Comparison of ENCODE assay signal across 9 mouse cellular contexts in genomic region chr9:122018782-122019395, GRCm38 (mm10). TPM values are rescaled to one million over a fixed set of nuclear protein-coding genes. Genes with fewer than 3 reads are reported as not detected.
DNase-seq lines count a peak whose midpoint lies in the region; ATAC-seq and TF ChIP-seq lines count a peak whose summit lies in the region.
"Had no signal": no experiment of that assay in that cellular context is flagged by ENCODE, and none has a peak within 500 bp of the region (broad histone marks: within the 10 kb centered on the region; RNA-seq: fewer than 3 reads in every experiment).

No protein-coding gene starts in this region.

- peak; percentile 57; the same call in 1 of the 2 replicates for ATAC-seq in heart, postnatal 0 days (ENCODE audit: insufficient read depth, low read depth)
- ATAC-seq in midbrain, embryonic 11.5 days (ENCODE audit: low FRiP score) = peak; percentile 81
- peak; percentile 71 for ATAC-seq in stomach, postnatal 0 days (ENCODE audit: low FRiP score, low TSS enrichment)

- no peak for TF ChIP-seq POLR2A in brain, embryonic 14.5 days (IDR thresholded peaks at IDR 0.05; ENCODE audit: borderline replicate concordance, extremely low read depth, insufficient read depth, insufficient read length, poor library complexity, severe bottlenecking)

- H3K27ac ChIP-seq in forebrain, embryonic 10.5 days = peak overlapping the region; percentile 53; the same call in 1 of the 2 replicates
- H3K27ac ChIP-seq in heart, postnatal 0 days (ENCODE audit: low read depth) = no peak overlapping the region
- H3K27ac ChIP-seq in midbrain, embryonic 11.5 days (ENCODE audit: low read depth, low read length) = no peak overlapping the region
- H3K27ac ChIP-seq in stomach, postnatal 0 days (replicated peaks) = no peak overlapping the region
- H3K27ac ChIP-seq: liver, embryonic 15.5 days had no signal

- H3K27me3 ChIP-seq in forebrain, embryonic 10.5 days (ENCODE audit: poor library complexity, severe bottlenecking) = peaks cover 10% of the 10 kb centered on the region; the same call in 1 of the 2 replicates
- H3K27me3 ChIP-seq in heart, postnatal 0 days (ENCODE audit: control insufficient read depth, insufficient read depth, low read length) = no peaks in the 10 kb centered on the region
- no peaks in the 10 kb centered on the region for H3K27me3 ChIP-seq in midbrain, embryonic 11.5 days (ENCODE audit: control insufficient read depth, insufficient read depth, low read length)
- no peaks in the 10 kb centered on the region for H3K27me3 ChIP-seq in stomach, postnatal 0 days (ENCODE audit: control insufficient read depth, insufficient read depth, low read length)
- H3K27me3 ChIP-seq: liver, embryonic 15.5 days had no signal

- no peaks in the 10 kb centered on the region for H3K9me3 ChIP-seq in forebrain, embryonic 10.5 days
- H3K9me3 ChIP-seq in heart, postnatal 0 days (replicated peaks; ENCODE audit: control insufficient read depth, low read length) = no peaks in the 10 kb centered on the region
- no peaks in the 10 kb centered on the region for H3K9me3 ChIP-seq in midbrain, embryonic 11.5 days (ENCODE audit: control insufficient read depth, low read length)
- H3K9me3 ChIP-seq in stomach, postnatal 0 days (ENCODE audit: control insufficient read depth, low read length) = no peaks in the 10 kb centered on the region
- H3K9me3 ChIP-seq: liver, embryonic 15.5 days had no signal

- 22% methylated on average over 8 of the region's 8 CpGs for WGBS in forebrain, embryonic 10.5 days
- WGBS in heart, postnatal 0 days = 15% methylated on average over 8 of the region's 8 CpGs
- WGBS in midbrain, embryonic 11.5 days = 11% methylated on average over 8 of the region's 8 CpGs
- 9% methylated on average over 8 of the region's 8 CpGs for WGBS in stomach, postnatal 0 days

- H3K9ac ChIP-seq in heart, postnatal 0 days (replicated peaks; ENCODE audit: low read depth, low read length) = no peak overlapping the region
- H3K9ac ChIP-seq in midbrain, embryonic 11.5 days (ENCODE audit: low read length) = no peak overlapping the region
- H3K9ac ChIP-seq in stomach, postnatal 0 days (ENCODE audit: low read length) = no peak overlapping the region
- H3K9ac ChIP-seq: liver, embryonic 15.5 days had no signal

- H3K4me1 ChIP-seq in forebrain, embryonic 10.5 days = peaks cover 30% of the 10 kb centered on the region
- H3K4me1 ChIP-seq in heart, postnatal 0 days (ENCODE audit: control insufficient read depth, insufficient read depth) = peaks cover 12% of the 10 kb centered on the region
- peaks cover 8% of the 10 kb centered on the region; the same call in 1 of the 2 replicates for H3K4me1 ChIP-seq in midbrain, embryonic 11.5 days (ENCODE audit: control insufficient read depth, insufficient read depth, low read length)
- H3K4me1 ChIP-seq in stomach, postnatal 0 days (replicated peaks; ENCODE audit: control insufficient read depth, insufficient read depth) = no peaks in the 10 kb centered on the region
- H3K4me1 ChIP-seq: liver, embryonic 15.5 days had no signal

- no peaks in the 10 kb centered on the region for H3K36me3 ChIP-seq in forebrain, embryonic 10.5 days (replicated peaks)
- H3K36me3 ChIP-seq in heart, postnatal 0 days (replicated peaks; ENCODE audit: control insufficient read depth, insufficient read depth, low read length) = no peaks in the 10 kb centered on the region
- H3K36me3 ChIP-seq in midbrain, embryonic 11.5 days (ENCODE audit: control insufficient read depth, insufficient read depth, low read length) = no peaks in the 10 kb centered on the region
- no peaks in the 10 kb centered on the region for H3K36me3 ChIP-seq in stomach, postnatal 0 days (ENCODE audit: control insufficient read depth, insufficient read depth, low read length)
- H3K36me3 ChIP-seq: liver, embryonic 15.5 days had no signal

- no peak overlapping the region for H3K4me3 ChIP-seq in forebrain, embryonic 10.5 days
- no peak overlapping the region for H3K4me3 ChIP-seq in heart, postnatal 0 days (ENCODE audit: low read depth, low read length)
- H3K4me3 ChIP-seq in midbrain, embryonic 11.5 days (ENCODE audit: low read depth, low read length) = no peak overlapping the region
- no peak overlapping the region for H3K4me3 ChIP-seq in stomach, postnatal 0 days (ENCODE audit: low read depth, low read length)
- H3K4me3 ChIP-seq: liver, embryonic 15.5 days had no signal

- peak; percentile 61 to 79 for DNase-seq in layer of hippocampus, postnatal 10 days (ENCODE audit: low spot score in 2 of 2)
- no peak for DNase-seq in layer of hippocampus, adult 9-11 months
- peak; percentile 94 for DNase-seq in brain, embryonic 14.5 days (ENCODE audit: low read depth)
- peak; percentile 37 for DNase-seq in forebrain, embryonic 10.5 days (ENCODE audit: extremely low spot score, low spot score)
- peak; percentile 88 for DNase-seq in heart, postnatal 0 days (ENCODE audit: low spot score)
- peak; percentile 84 to 87 for DNase-seq in kidney, postnatal 36 days
- DNase-seq in midbrain, embryonic 11.5 days (ENCODE audit: low spot score, missing footprints) = peak; percentile 92
- peak; percentile 47 for DNase-seq in stomach, postnatal 0 days (ENCODE audit: low spot score)

- peak overlapping the region; percentile 36; the same call in 1 of the 2 replicates for H3K4me2 ChIP-seq in heart, postnatal 0 days (ENCODE audit: low read depth, low read length)
- peak overlapping the region; percentile 28; the same call in 1 of the 2 replicates for H3K4me2 ChIP-seq in midbrain, embryonic 11.5 days
- H3K4me2 ChIP-seq in stomach, postnatal 0 days (replicated peaks; ENCODE audit: low read depth) = peak overlapping the region; percentile 21; the same call in 1 of the 2 replicates
- H3K4me2 ChIP-seq: liver, embryonic 15.5 days had no signal

- TF ChIP-seq EP300 in heart, postnatal 0 days (IDR thresholded peaks at IDR 0.05; ENCODE audit: low read depth) = no peak
- TF ChIP-seq EP300 in stomach, postnatal 0 days (optimal IDR thresholded peaks at IDR 0.05) = no peak

- peak; percentile 74; the same call in 1 of the 2 replicates for TF ChIP-seq CTCF in brain, embryonic 14.5 days (IDR thresholded peaks at IDR 0.05; ENCODE audit: borderline replicate concordance, extremely low read depth, insufficient read depth, insufficient read length)
- peak; percentile 88 for TF ChIP-seq CTCF in heart, postnatal 0 days (IDR thresholded peaks at IDR 0.05; ENCODE audit: low read depth)
- TF ChIP-seq CTCF in stomach, postnatal 0 days (IDR thresholded peaks at IDR 0.05; ENCODE audit: low read depth) = peak; percentile 91

RNA-seq across cellular contexts. Expression of gene Pomgnt2, which starts 22.0 kb away (rescaled TPM):
- 10 to 100 TPM; 41.6 to 42.9 TPM for total RNA-seq in layer of hippocampus, postnatal 10 days (2021)
- polyA plus RNA-seq in brain, embryonic 14.5 days (2012; rRNA removed) = 30.2 and 31.9 TPM in 2 replicates
- polyA plus RNA-seq in forebrain, embryonic 10.5 days (2016; fragmentation: Nextera tagmentation; extraction: Ambion mirVana) = 12.5 and 13.6 TPM in 2 replicates
- 14.2 and 19.4 TPM in 2 replicates for total RNA-seq in heart, postnatal 0 days (2014; rRNA removed; ENCODE audit: low replicate concordance)
- polyA plus RNA-seq in heart, postnatal 0 days (2015; fragmentation: Nextera tagmentation; extraction: Ambion mirVana) = 6.9 and 7.9 TPM in 2 replicates
- polyA plus RNA-seq in midbrain, embryonic 11.5 days (2014; fragmentation: Nextera tagmentation; extraction: Ambion mirVana) = 8.9 and 9.7 TPM in 2 replicates
- 6.6 and 7.3 TPM in 2 replicates for polyA plus RNA-seq in stomach, postnatal 0 days (2015; fragmentation: Nextera tagmentation; extraction: Ambion mirVana)
